Mouse (Mus musculus): ENCODE measurements around the gene Mccc2. TPM values are rescaled to one million over a fixed set of nuclear protein-coding genes. Genes with fewer than 3 reads are reported as not detected.
A peak's percentile ranks its signal among the peaks of the same experiment; 100 is the strongest.
"Not testable (repeated sequence)": the region's sequence is repeated elsewhere in the genome, so short reads cannot be mapped to it uniquely, and the experiment has no call there.

Gene Mccc2
- total RNA-seq (2014; fragmentation: Nextera tagmentation) (7.4 and 9.8 TPM in 2 replicates), total RNA-seq (2017) (6.8 TPM in 2 replicates), polyA plus RNA-seq (2012) (4.0 and 4.4 TPM in 2 replicates)

DNA sequence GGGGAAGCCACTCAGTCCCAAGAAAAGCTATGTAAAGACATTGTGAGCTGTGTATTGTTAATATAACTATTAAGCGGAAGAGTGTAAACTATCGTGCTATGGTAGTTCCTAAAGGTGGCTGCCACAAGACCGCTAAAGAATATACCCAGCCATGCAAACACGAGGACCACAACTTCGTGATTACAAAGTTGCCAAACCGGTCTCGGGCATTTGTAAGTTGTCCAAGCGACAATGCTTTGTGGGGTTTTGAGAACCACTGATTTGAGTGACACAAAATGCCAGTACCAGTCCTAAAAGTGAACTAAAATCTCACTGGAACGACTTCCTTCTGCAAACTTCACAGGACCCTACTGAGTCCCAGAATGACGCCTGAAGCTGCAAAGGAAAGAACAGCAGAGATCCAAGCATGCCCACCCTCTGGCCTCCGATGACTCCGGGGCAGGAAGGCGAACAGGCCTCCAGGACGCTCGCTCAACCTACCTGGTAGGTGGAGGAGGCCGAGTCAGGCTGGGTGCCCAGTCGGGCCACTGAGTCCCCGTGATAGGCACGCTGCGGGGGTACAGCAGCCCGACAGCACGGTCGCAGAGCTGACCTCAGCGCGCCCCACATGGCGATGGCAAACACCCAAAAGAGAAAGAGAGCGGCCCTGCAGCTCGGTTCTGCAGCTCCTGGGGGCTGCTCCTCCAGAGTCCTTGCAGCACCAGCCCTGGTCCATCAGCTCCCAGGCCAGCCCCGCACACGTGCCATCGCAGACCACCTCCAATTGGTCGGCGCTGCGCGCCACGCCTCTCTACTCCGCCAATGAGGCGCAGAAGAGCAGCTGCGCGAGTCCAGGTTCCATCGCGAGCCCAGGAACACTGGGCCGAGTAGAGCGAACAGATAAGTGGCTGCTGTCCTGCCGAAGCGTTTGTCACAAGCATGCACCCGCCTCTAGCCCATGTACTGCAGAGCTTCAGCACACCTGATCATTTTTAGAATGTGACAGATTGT is at the start of gene Mccc2:
Gene Mccc2 (minus strand): TSS at position 734 of the 990 bp plus-strand sequence.
- peaks cover 23% of the 10 kb centered on the region for H3K4me1 ChIP-seq (ENCODE audit: insufficient read depth, low read depth, low read length)
- DNase-seq (ENCODE audit: low spot score): peak; percentile 83
- TF ChIP-seq GATA2 (IDR thresholded peaks at IDR 0.05; ENCODE audit: borderline replicate concordance, low read depth, low read length) (no peak), CTCF (IDR thresholded peaks at IDR 0.05; ENCODE audit: low read depth, low read length) (no peak), POLR2AphosphoS5 (IDR thresholded peaks at IDR 0.05; ENCODE audit: insufficient replicate concordance, low read depth, low read length) (no peak), TAL1 (conservative IDR thresholded peaks at IDR 0.05; ENCODE audit: low read depth, low read length) (no peak), GATA1 (IDR thresholded peaks at IDR 0.05; ENCODE audit: borderline replicate concordance, low read length) (no peak)

DNA sequence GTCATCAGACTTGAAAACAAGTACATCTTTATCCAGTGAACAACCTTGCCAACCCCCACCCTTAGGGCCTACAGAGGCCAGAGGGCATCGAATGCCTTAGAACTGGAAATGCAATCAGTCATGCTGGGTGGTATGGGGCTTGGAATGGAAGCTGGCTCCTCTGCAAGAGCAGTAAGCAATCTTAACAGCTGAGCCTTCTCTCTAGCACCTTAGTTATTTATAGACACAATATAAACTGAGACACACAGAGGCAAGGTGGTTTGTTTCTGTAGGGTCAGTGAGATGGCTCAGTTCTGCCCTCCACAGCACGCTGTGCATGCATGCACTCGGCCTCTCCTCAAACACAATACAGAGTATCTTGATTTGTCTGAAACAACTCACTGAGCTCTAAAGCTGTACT is 48.5 kb upstream of the Mccc2 start:
- Histone ChIP-seq H3K4me3 (ENCODE audit: low read depth, low read length) (no peak overlapping the region), H3K27me3 (ENCODE audit: insufficient read depth, low read length) (no peaks in the 10 kb centered on the region), H3K4me1 (ENCODE audit: insufficient read depth, low read depth, low read length) (no peaks in the 10 kb centered on the region), H3K9me3 (replicated peaks) (no peaks in the 10 kb centered on the region), H3K36me3 (replicated peaks) (peaks cover 85% of the 10 kb centered on the region)
- TF ChIP-seq GATA2 (IDR thresholded peaks at IDR 0.05; ENCODE audit: borderline replicate concordance, low read depth, low read length) (no peak), POLR2AphosphoS5 (IDR thresholded peaks at IDR 0.05; ENCODE audit: insufficient replicate concordance, low read depth, low read length) (no peak), GATA1 (IDR thresholded peaks at IDR 0.05; ENCODE audit: borderline replicate concordance, low read length) (no peak), CTCF (IDR thresholded peaks at IDR 0.05; ENCODE audit: low read depth, low read length) (no peak), TAL1 (conservative IDR thresholded peaks at IDR 0.05; ENCODE audit: low read depth, low read length) (no peak)
- DNase-seq (ENCODE audit: low spot score) (no peak), ATAC-seq (ENCODE audit: extremely low read depth, insufficient number of reproducible peaks, low FRiP score, poor library complexity, severe bottlenecking) (no peak)

More for the DNA sequence above, at the start of gene Mccc2:
- peak; percentile 88 for ATAC-seq (ENCODE audit: extremely low read depth, insufficient number of reproducible peaks, low FRiP score, poor library complexity, severe bottlenecking)
- H3K27me3 ChIP-seq (ENCODE audit: insufficient read depth, low read length): no peaks in the 10 kb centered on the region
- H3K9me3 ChIP-seq (replicated peaks): no peaks in the 10 kb centered on the region
- peak within 1 kb of the TSS; percentile 75 for H3K4me3 ChIP-seq (ENCODE audit: low read depth, low read length)
- peaks cover 22% of the 10 kb centered on the region for H3K36me3 ChIP-seq (replicated peaks)

DNA sequence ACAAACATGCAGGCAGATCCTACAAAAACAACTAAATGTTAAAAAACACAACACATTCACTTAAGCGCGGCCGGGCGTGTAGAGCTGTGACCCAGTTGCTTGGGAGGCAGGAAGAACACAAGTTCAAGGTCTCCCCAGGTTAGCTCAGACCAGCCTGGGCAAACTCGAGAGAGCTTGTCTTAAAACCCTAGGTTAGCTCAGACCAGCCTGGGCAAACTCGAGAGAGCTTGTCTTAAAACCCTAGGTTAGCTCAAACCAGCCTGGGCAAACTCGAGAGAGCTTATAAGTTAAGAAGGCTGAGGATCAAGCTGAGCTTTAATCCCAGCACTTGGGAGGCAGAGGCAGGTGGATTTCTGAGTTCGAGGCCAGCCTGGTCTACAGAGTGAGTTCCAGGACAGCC is 42.3 kb upstream of the Mccc2 start:
- H3K36me3 ChIP-seq (replicated peaks): peaks cover 88% of the 10 kb centered on the region
- H3K4me1 ChIP-seq (ENCODE audit: insufficient read depth, low read depth, low read length); ATAC-seq (ENCODE audit: extremely low read depth, insufficient number of reproducible peaks, low FRiP score, poor library complexity, severe bottlenecking); H3K4me3 ChIP-seq (ENCODE audit: low read depth, low read length); DNase-seq (ENCODE audit: low spot score); H3K9me3 ChIP-seq (replicated peaks); H3K27me3 ChIP-seq (ENCODE audit: insufficient read depth, low read length): not testable (repeated sequence)

DNA sequence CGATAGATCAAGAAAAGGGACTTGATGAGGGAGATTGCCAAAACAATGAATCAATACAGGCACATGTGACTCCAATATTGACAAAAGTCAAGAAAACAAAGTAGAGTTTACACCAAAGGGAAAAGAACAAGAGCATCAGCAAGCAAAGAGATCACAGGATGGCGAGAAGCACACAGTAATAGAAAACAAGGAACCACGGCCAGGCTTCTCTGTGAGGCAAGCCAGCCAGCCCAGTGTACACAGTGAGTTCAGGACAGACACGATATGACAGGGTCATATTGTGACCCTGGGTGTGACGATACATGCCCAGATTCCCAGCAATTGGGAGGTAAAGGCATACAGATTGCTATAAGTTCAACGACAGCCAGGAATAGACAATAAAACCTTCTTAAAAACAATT is 10.6 kb upstream of the Mccc2 start:
- TF ChIP-seq GATA2 (IDR thresholded peaks at IDR 0.05; ENCODE audit: borderline replicate concordance, low read depth, low read length) (no peak), CTCF (IDR thresholded peaks at IDR 0.05; ENCODE audit: low read depth, low read length) (no peak), GATA1 (IDR thresholded peaks at IDR 0.05; ENCODE audit: borderline replicate concordance, low read length) (no peak), POLR2AphosphoS5 (IDR thresholded peaks at IDR 0.05; ENCODE audit: insufficient replicate concordance, low read depth, low read length) (no peak), TAL1 (conservative IDR thresholded peaks at IDR 0.05; ENCODE audit: low read depth, low read length) (no peak)
- ATAC-seq (ENCODE audit: extremely low read depth, insufficient number of reproducible peaks, low FRiP score, poor library complexity, severe bottlenecking): no peak
- peaks cover 87% of the 10 kb centered on the region for H3K36me3 ChIP-seq (replicated peaks)
- no peaks in the 10 kb centered on the region for H3K9me3 ChIP-seq (replicated peaks)
- no peaks in the 10 kb centered on the region for H3K4me1 ChIP-seq (ENCODE audit: insufficient read depth, low read depth, low read length)
- H3K4me3 ChIP-seq (ENCODE audit: low read depth, low read length): no peak overlapping the region
- no peaks in the 10 kb centered on the region for H3K27me3 ChIP-seq (ENCODE audit: insufficient read depth, low read length)
- no peak for DNase-seq (ENCODE audit: low spot score)

DNA sequence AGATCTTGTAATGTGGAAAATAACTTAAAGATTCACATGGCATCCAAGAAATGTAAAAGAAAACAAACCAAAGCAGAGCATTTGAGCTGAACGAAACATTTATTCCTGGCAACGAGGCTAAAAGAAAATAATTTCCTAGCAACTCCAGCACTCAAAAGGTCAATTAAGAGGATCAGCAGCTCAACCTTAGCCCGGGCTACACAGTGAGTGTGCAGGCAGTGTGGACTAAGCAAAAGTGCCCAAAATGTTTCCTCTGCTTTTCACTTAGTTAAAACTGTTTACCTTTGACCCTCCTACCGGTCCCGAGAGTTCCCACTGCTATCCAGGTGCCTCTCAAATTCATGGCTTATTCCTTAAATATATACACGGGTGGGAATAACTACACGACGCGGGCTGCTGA is 1.5 kb upstream of the Mccc2 start:
- DNase-seq (ENCODE audit: low spot score) (no peak), ATAC-seq (ENCODE audit: extremely low read depth, insufficient number of reproducible peaks, low FRiP score, poor library complexity, severe bottlenecking) (no peak)
- H3K4me1 ChIP-seq (ENCODE audit: insufficient read depth, low read depth, low read length): peaks cover 23% of the 10 kb centered on the region

DNA sequence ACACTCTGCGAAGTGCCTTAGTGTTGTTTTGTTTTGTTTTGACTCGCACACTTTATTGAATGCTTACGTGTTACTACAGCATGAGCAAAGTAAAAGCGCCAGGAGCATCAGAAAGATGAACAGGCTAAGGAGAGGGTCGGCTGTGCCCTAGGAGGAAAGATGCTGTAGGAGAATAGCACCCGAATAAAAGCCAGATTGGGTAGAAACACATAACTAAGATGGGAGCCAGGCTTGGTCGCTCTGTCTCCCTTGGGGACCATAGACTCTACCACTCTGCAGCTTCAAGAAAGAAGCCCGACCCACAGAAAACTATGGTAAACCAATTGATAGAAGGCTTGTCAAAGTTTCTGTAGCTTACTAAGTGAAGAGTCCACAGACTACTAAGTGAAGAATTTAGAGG is 498 bp upstream of the Mccc2 start:
- Histone ChIP-seq H3K4me1 (ENCODE audit: insufficient read depth, low read depth, low read length) (peaks cover 23% of the 10 kb centered on the region), H3K9me3 (replicated peaks) (no peaks in the 10 kb centered on the region), H3K4me3 (ENCODE audit: low read depth, low read length) (peak overlapping the region; percentile 75; the same call in 1 of the 2 replicates), H3K36me3 (replicated peaks) (peaks cover 28% of the 10 kb centered on the region), H3K27me3 (ENCODE audit: insufficient read depth, low read length) (no peaks in the 10 kb centered on the region)
- TF ChIP-seq GATA1 (IDR thresholded peaks at IDR 0.05; ENCODE audit: borderline replicate concordance, low read length) (no peak), CTCF (IDR thresholded peaks at IDR 0.05; ENCODE audit: low read depth, low read length) (no peak), TAL1 (conservative IDR thresholded peaks at IDR 0.05; ENCODE audit: low read depth, low read length) (no peak), POLR2AphosphoS5 (IDR thresholded peaks at IDR 0.05; ENCODE audit: insufficient replicate concordance, low read depth, low read length) (no peak), GATA2 (IDR thresholded peaks at IDR 0.05; ENCODE audit: borderline replicate concordance, low read depth, low read length) (no peak)
- ATAC-seq (ENCODE audit: extremely low read depth, insufficient number of reproducible peaks, low FRiP score, poor library complexity, severe bottlenecking) (no peak), DNase-seq (ENCODE audit: low spot score) (no peak)

More for the DNA sequence above, 1.5 kb upstream of the Mccc2 start:
- peaks cover 35% of the 10 kb centered on the region for H3K36me3 ChIP-seq (replicated peaks)
- H3K9me3 ChIP-seq (replicated peaks): no peaks in the 10 kb centered on the region
- no peak for TF ChIP-seq CTCF (IDR thresholded peaks at IDR 0.05; ENCODE audit: low read depth, low read length)
- no peak for TF ChIP-seq TAL1 (conservative IDR thresholded peaks at IDR 0.05; ENCODE audit: low read depth, low read length)
- no peak for TF ChIP-seq GATA1 (IDR thresholded peaks at IDR 0.05; ENCODE audit: borderline replicate concordance, low read length)
- no peak for TF ChIP-seq POLR2AphosphoS5 (IDR thresholded peaks at IDR 0.05; ENCODE audit: insufficient replicate concordance, low read depth, low read length)
- TF ChIP-seq GATA2 (IDR thresholded peaks at IDR 0.05; ENCODE audit: borderline replicate concordance, low read depth, low read length): no peak
- H3K4me3 ChIP-seq (ENCODE audit: low read depth, low read length): no peak overlapping the region
- no peaks in the 10 kb centered on the region for H3K27me3 ChIP-seq (ENCODE audit: insufficient read depth, low read length)
